Mouse (Mus musculus) ES-Bruce4 (cell line): ENCODE measurements at regions not wholly inside any gene's neighbourhood (a gene's known extent, or its start where the extent isn't known, plus 50 kb on each side); places are given as distances from the start of the nearest gene placed in this dataset.

Experiments
- H3K27ac ChIP-seq: 2 replicates; pipeline ENCODE4 v1.5.1; 2012; ENCODE audit warnings: low read length, inconsistent platforms; ENCODE audit not compliant: insufficient read depth
- H3K27me3 ChIP-seq: 2 replicates; pipeline ENCODE4 v1.6.1; 2012; ENCODE audit warnings: mild to moderate bottlenecking, low read length, inconsistent platforms; ENCODE audit not compliant: control insufficient read depth, poor library complexity, insufficient read depth, severe bottlenecking
- H3K36me3 ChIP-seq: 2 replicates; pipeline ENCODE4 v1.6.1; 2012; ENCODE audit warnings: inconsistent platforms, mild to moderate bottlenecking, low read length, moderate library complexity; ENCODE audit not compliant: control insufficient read depth, poor library complexity, insufficient read depth, severe bottlenecking
- H3K4me1 ChIP-seq: one replicate; pipeline ENCODE4 v1.8.1; 2011; ENCODE audit warnings: low read length; ENCODE audit not compliant: control insufficient read depth, insufficient read depth
- H3K4me3 ChIP-seq: 2 replicates; pipeline ENCODE4 v1.5.1; 2011; ENCODE audit warnings: low read depth, mild to moderate bottlenecking, low read length
- H3K9ac ChIP-seq: 2 replicates; pipeline ENCODE4 v1.6.1; 2012; ENCODE audit warnings: low read depth, mild to moderate bottlenecking, inconsistent platforms; ENCODE audit not compliant: poor library complexity, severe bottlenecking
- H3K9me3 ChIP-seq: replicated peaks from 2 replicates; pipeline ENCODE4 v1.6.1; 2012; ENCODE audit warnings: mild to moderate bottlenecking, low read length, inconsistent platforms; ENCODE audit not compliant: control insufficient read depth, poor library complexity, insufficient read depth, severe bottlenecking
- CTCF ChIP-seq: IDR thresholded peaks from one replicate; pipeline ENCODE4 v1.8.1; 2011; ENCODE audit warnings: low read depth, low read length
- EP300 ChIP-seq: IDR thresholded peaks from 2 replicates; pipeline ENCODE4 v1.6.1; 2011; ENCODE audit warnings: low read depth, low read length; ENCODE audit not compliant: insufficient read depth
- POLR2A ChIP-seq: IDR thresholded peaks from one replicate; pipeline ENCODE4 v1.8.1; 2011; ENCODE audit warnings: low read length; ENCODE audit not compliant: insufficient read depth

GRCm38 (mm10) chr3:147298065-147298464 lies 445.9 kb downstream of the Ttll7 start:
- Histone ChIP-seq H3K4me3 (no peak overlapping the region), H3K27ac (peak overlapping the region; percentile 91), H3K9me3 (no peaks in the 10 kb centered on the region), H3K4me1 (peaks cover 2% of the 10 kb centered on the region), H3K27me3 (no peaks in the 10 kb centered on the region), H3K9ac (no peak overlapping the region; the same call in 1 of the 2 replicates), H3K36me3 (no peaks in the 10 kb centered on the region)
- peak; percentile 58; the same call in 1 of the 2 replicates for TF ChIP-seq EP300
- TF ChIP-seq CTCF, result no peak

GRCm38 (mm10) chr3:147325522-147325921 lies 473.4 kb downstream of the Ttll7 start:
- no peaks in the 10 kb centered on the region for H3K9me3 ChIP-seq
- H3K4me3 ChIP-seq, result no peak overlapping the region
- no peaks in the 10 kb centered on the region for H3K4me1 ChIP-seq
- H3K27ac ChIP-seq, result no peak overlapping the region
- TF ChIP-seq EP300, result no peak
- TF ChIP-seq POLR2A, result no peak
- TF ChIP-seq CTCF, result no peak
- H3K36me3 ChIP-seq, result no peaks in the 10 kb centered on the region
- H3K9ac ChIP-seq, result no peak overlapping the region
- H3K27me3 ChIP-seq, result no peaks in the 10 kb centered on the region

GRCm38 (mm10) chr3:147334301-147334700 lies 482.1 kb downstream of the Ttll7 start:
- no peaks in the 10 kb centered on the region for H3K27me3 ChIP-seq
- no peaks in the 10 kb centered on the region for H3K36me3 ChIP-seq
- H3K9me3 ChIP-seq, result no peaks in the 10 kb centered on the region
- TF ChIP-seq POLR2A (no peak), EP300 (no peak), CTCF (no peak)
- no peak overlapping the region for H3K9ac ChIP-seq
- no peak overlapping the region for H3K4me3 ChIP-seq
- no peaks in the 10 kb centered on the region for H3K4me1 ChIP-seq
- no peak overlapping the region for H3K27ac ChIP-seq

- Histone ChIP-seq H3K9ac (no peak overlapping the region), H3K9me3 (no peaks in the 10 kb centered on the region), H3K27me3 (no peaks in the 10 kb centered on the region), H3K36me3 (no peaks in the 10 kb centered on the region), H3K27ac (no peak overlapping the region), H3K4me1 (no peaks in the 10 kb centered on the region), H3K4me3 (no peak overlapping the region)
- TF ChIP-seq CTCF, result no peak
- no peak for TF ChIP-seq POLR2A
- no peak for TF ChIP-seq EP300
Observed at GRCm38 (mm10) chr3:147335286-147335685, 483.1 kb downstream of the Ttll7 start.

- Histone ChIP-seq H3K9me3 (no peaks in the 10 kb centered on the region), H3K27ac (no peak overlapping the region), H3K36me3 (no peaks in the 10 kb centered on the region), H3K4me3 (no peak overlapping the region), H3K27me3 (no peaks in the 10 kb centered on the region), H3K9ac (no peak overlapping the region), H3K4me1 (no peaks in the 10 kb centered on the region)
- no peak for TF ChIP-seq POLR2A
Observed at GRCm38 (mm10) chr3:147339427-147339826, 487.3 kb downstream of the Ttll7 start.

- Histone ChIP-seq H3K4me1 (no peaks in the 10 kb centered on the region), H3K4me3 (no peak overlapping the region), H3K27me3 (no peaks in the 10 kb centered on the region), H3K27ac (no peak overlapping the region), H3K36me3 (no peaks in the 10 kb centered on the region), H3K9ac (no peak overlapping the region), H3K9me3 (no peaks in the 10 kb centered on the region)
- TF ChIP-seq EP300 (no peak), POLR2A (no peak), CTCF (no peak)
Observed at GRCm38 (mm10) chr3:147347278-147348039, 495.3 kb downstream of the Ttll7 start.
